14 mouse cellular contexts compared by ENCODE assay signal in the genomic region with DNA sequence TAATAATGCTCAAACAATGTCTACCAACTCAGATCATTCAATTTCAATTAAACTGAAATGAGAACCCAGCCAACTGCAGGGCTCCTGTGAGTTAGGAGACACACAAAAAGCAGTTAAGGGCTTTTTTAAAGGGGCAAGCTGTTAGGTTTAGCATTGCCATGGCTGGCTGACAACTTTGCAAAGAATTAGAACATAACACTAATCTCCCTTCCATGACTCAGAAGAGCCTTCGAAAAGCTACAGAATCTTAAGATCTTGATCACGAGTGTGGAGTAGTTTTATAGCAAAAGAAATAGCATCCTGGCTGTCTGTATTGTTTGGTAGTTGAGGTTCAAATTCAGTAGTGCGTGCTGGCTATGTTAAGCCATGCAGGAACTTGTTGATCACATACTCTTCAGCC.
"Had no signal": no experiment of that assay in that cellular context is flagged by ENCODE, and none has a peak within 500 bp of the region (broad histone marks: within the 10 kb centered on the region; RNA-seq: fewer than 3 reads in every experiment).

No protein-coding gene starts in this region.

- H3K4me3 ChIP-seq: liver, embryonic 12.5 days; midbrain, embryonic 10.5 days; myocyte; neural tube, embryonic 12.5 days had no signal

- H3K36me3 ChIP-seq: neural tube, embryonic 12.5 days had no signal

- H3K9me3 ChIP-seq: liver, embryonic 12.5 days; midbrain, embryonic 10.5 days; neural tube, embryonic 12.5 days had no signal

- H3K9ac ChIP-seq: liver, embryonic 12.5 days; lung, embryonic 14.5 days; neural tube, embryonic 12.5 days had no signal

- ATAC-seq: liver, embryonic 12.5 days had no signal

- DNase-seq: kidney, adult 8-10 months; kidney, postnatal 25 days; left cerebral cortex, postnatal 4 days; lung, embryonic 14.5 days; lung, postnatal 10 days; lung, postnatal 4 days; midbrain, embryonic 14.5 days; right cerebral cortex, postnatal 4 days; spleen, adult 18-20 months; thymus, postnatal 36 days had no signal

- H3K4me2 ChIP-seq: liver, embryonic 12.5 days; lung, embryonic 14.5 days; neural tube, embryonic 12.5 days had no signal

- H3K27ac ChIP-seq: liver, embryonic 12.5 days; midbrain, embryonic 10.5 days; neural tube, embryonic 12.5 days had no signal

- H3K27me3 ChIP-seq: liver, embryonic 12.5 days; neural tube, embryonic 12.5 days had no signal
